Mouse (Mus musculus) hindbrain, postnatal 0 days (tissue): ENCODE results near the gene Srrm4. TPM values are rescaled to one million over a fixed set of nuclear protein-coding genes. Genes with fewer than 3 reads are reported as not detected.
"Not testable (repeated sequence)": the region's sequence is repeated elsewhere in the genome, so short reads cannot be mapped to it uniquely, and the experiment has no call there.

Experiments used
- ATAC-seq: fragments of 200-750 bp; cut with Nextera tagmentation; 2 replicates; pipeline ENCODE4 v1.8.0; 2017; ENCODE audit warnings: mild to moderate bottlenecking, moderate TSS enrichment, moderate library complexity
- DNase-seq: peaks from one replicate; pipeline ENCODE4 v3.0.0-alpha.2; 2015; ENCODE audit warnings: low spot score
- H3K27ac ChIP-seq: fragments of 300-500 bp; sonication (generic); 2 replicates; pipeline ENCODE4 v1.5.1; 2014; ENCODE audit warnings: mild to moderate bottlenecking
- H3K27me3 ChIP-seq: fragments of 300-500 bp; sonication (generic); 2 replicates; pipeline ENCODE4 v1.6.1; 2014; ENCODE audit warnings: low read length, mixed read lengths; ENCODE audit not compliant: insufficient read depth
- H3K36me3 ChIP-seq: fragments of 300-500 bp; sonication (generic); 2 replicates; pipeline ENCODE4 v1.6.1; 2014; ENCODE audit warnings: low read length, mixed read lengths; ENCODE audit not compliant: insufficient read depth
- H3K4me1 ChIP-seq: fragments of 300-500 bp; sonication (generic); 2 replicates; pipeline ENCODE4 v1.6.1; 2014; ENCODE audit warnings: antibody characterized with exemption, low read length, mixed read lengths; ENCODE audit not compliant: insufficient read depth
- H3K4me2 ChIP-seq: fragments of 300-500 bp; sonication (generic); 2 replicates; pipeline ENCODE4 v1.6.1; 2014; ENCODE audit warnings: low read depth, mild to moderate bottlenecking, low read length, moderate library complexity, mixed read lengths
- H3K4me3 ChIP-seq: fragments of 300-500 bp; sonication (generic); 2 replicates; pipeline ENCODE4 v1.5.1; 2014; ENCODE audit warnings: low read length
- H3K9ac ChIP-seq: fragments of 300-500 bp; sonication (generic); replicated peaks from 2 replicates; pipeline ENCODE4 v1.6.1; 2014; ENCODE audit warnings: mild to moderate bottlenecking, low read length, moderate library complexity, mixed read lengths
- H3K9me3 ChIP-seq: fragments of 300-500 bp; sonication (generic); 2 replicates; pipeline ENCODE4 v1.6.1; 2016; ENCODE audit warnings: low read length, mixed read lengths
- CTCF ChIP-seq: IDR thresholded peaks from 2 replicates; pipeline ENCODE4 v1.5.1; 2016; ENCODE audit warnings: antibody characterized with exemption, control low read depth, low read depth
- WGBS: fragments of 180-500 bp; shearing (Covaris S2); extraction: QIAGEN DNeasy Blood & Tissue Kit; methylation state at CpG from one replicate; pipeline ENCODE4 v1.1.7; 2014; 5-methylcytosine and 5-hydroxymethylcytosine counted together
- polyA plus RNA-seq: library from polyadenylated mRNA; unstranded; fragments of >200 nt; fragmentation: Nextera tagmentation; extraction: Ambion mirVana; gene quantifications from 2 replicates; pipeline ENCODE4 v1.2.1, GENCODE M21; 2015
- total RNA-seq: library from RNA; depleted of rRNA; stranded (reverse); fragments of >200 nt; gene quantifications from 2 replicates; pipeline ENCODE4 v1.2.3, GENCODE M21; 2014

The Srrm4 gene
- total and polyA plus RNA-seq, 2 experiments from 2014 or later: 5.9 to 12.5 TPM

DNA sequence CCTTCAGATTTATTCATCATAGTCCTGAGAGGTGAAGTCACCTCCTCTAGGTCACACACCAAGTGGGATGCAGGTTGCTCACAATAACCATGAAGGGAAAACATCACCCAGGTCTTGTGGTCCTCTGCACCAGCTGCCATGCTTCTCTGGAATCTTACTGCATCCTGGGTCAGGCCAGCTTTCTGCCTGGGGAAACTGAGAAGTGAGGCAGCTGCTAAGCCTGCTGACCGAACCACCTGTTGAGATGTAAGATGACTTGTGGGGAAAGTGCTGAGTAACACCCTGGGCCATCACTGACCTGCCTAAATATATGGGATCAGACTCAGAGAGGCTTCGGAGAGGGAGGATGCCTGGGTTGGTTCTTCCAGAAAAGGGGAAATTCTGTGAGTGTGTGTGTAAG lies 164.9 kb downstream of the Srrm4 start:
- no peak for TF ChIP-seq CTCF
- Histone ChIP-seq H3K9ac (no peak overlapping the region), H3K4me3 (no peak overlapping the region), H3K27ac (no peak overlapping the region), H3K4me2 (no peak overlapping the region), H3K27me3 (no peaks in the 10 kb centered on the region), H3K36me3 (no peaks in the 10 kb centered on the region), H3K9me3 (no peaks in the 10 kb centered on the region), H3K4me1 (peaks cover 11% of the 10 kb centered on the region; the same call in 1 of the 2 replicates)
- ATAC-seq (no peak), DNase-seq (no peak)
- 89% methylated on average over 2 of the region's 2 CpGs for WGBS

DNA sequence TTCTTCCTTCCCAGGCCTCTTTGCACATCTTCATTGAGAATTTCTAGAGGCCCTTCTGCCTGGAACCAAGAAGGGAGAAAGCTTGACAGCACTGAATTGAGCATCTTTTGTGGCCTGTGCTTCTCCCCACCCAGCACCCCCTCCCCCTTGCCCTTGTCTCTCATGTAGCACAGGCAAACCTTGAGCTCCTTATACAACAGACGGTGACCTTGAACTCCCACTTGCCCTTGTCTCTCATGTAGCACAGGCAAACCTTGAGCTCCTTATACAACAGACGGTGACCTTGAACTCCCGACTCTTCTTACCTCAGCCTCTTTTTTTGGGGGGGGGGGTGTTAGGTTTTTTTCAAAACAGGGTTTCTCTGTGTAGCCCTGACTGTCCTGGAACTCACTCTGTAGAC lies 165.9 kb downstream of the Srrm4 start:
- not testable (repeated sequence) for H3K9ac ChIP-seq, DNase-seq, H3K4me3 ChIP-seq, H3K27me3 ChIP-seq, H3K36me3 ChIP-seq, H3K9me3 ChIP-seq, ATAC-seq, H3K4me2 ChIP-seq, H3K27ac ChIP-seq
- H3K4me1 ChIP-seq: peaks cover 13% of the 10 kb centered on the region; the same call in 1 of the 2 replicates
- 85% methylated on average over 3 of the region's 3 CpGs for WGBS

GRCm38 (mm10) chr5:116425273-116425672 lies 166.3 kb downstream of the Srrm4 start:
- H3K27me3 ChIP-seq: no peaks in the 10 kb centered on the region
- H3K36me3 ChIP-seq: no peaks in the 10 kb centered on the region
- peaks cover 13% of the 10 kb centered on the region; the same call in 1 of the 2 replicates for H3K4me1 ChIP-seq
- H3K9ac ChIP-seq: no peak overlapping the region
- WGBS: 58% methylated on average over 7 of the region's 7 CpGs
- DNase-seq: no peak
- no peak overlapping the region for H3K4me3 ChIP-seq
- H3K9me3 ChIP-seq: no peaks in the 10 kb centered on the region
- ATAC-seq: no peak
- no peak overlapping the region for H3K4me2 ChIP-seq
- no peak overlapping the region for H3K27ac ChIP-seq
- no peak for TF ChIP-seq CTCF

- Histone ChIP-seq H3K27me3 (no peaks in the 10 kb centered on the region), H3K4me1 (peaks cover 13% of the 10 kb centered on the region; the same call in 1 of the 2 replicates), H3K9ac (no peak overlapping the region), H3K4me3 (no peak overlapping the region), H3K27ac (no peak overlapping the region), H3K36me3 (no peaks in the 10 kb centered on the region), H3K9me3 (no peaks in the 10 kb centered on the region), H3K4me2 (no peak overlapping the region)
- TF ChIP-seq CTCF: no peak
- 86% methylated on average over 8 of the region's 8 CpGs for WGBS
- ATAC-seq: no peak
- DNase-seq: no peak
Observed at GRCm38 (mm10) chr5:116423746-116424145, 167.9 kb downstream of the Srrm4 start.

GRCm38 (mm10) chr5:116422699-116423201 lies 168.9 kb downstream of the Srrm4 start, which contains the start of gene Hspb8:
Gene Hspb8 (minus strand): TSS chr5:116422864.
- H3K4me1 ChIP-seq: peaks cover 13% of the 10 kb centered on the region; the same call in 1 of the 2 replicates
- ATAC-seq: peak; percentile 62; the same call in 1 of the 2 replicates
- H3K4me3 ChIP-seq: peak within 1 kb of the TSS; percentile 20
- no peaks in the 10 kb centered on the region for H3K9me3 ChIP-seq
- peak within 1 kb of the TSS; percentile 34; the same call in 1 of the 2 replicates for H3K9ac ChIP-seq
- no peaks in the 10 kb centered on the region for H3K27me3 ChIP-seq
- 3% methylated on average over 18 of the region's 20 CpGs for WGBS
- peak within 1 kb of the TSS; percentile 11 for H3K27ac ChIP-seq
- H3K4me2 ChIP-seq: peak within 1 kb of the TSS; percentile 43
- H3K36me3 ChIP-seq: no peaks in the 10 kb centered on the region
- no peak for TF ChIP-seq CTCF
- peak; percentile 73 for DNase-seq

DNA sequence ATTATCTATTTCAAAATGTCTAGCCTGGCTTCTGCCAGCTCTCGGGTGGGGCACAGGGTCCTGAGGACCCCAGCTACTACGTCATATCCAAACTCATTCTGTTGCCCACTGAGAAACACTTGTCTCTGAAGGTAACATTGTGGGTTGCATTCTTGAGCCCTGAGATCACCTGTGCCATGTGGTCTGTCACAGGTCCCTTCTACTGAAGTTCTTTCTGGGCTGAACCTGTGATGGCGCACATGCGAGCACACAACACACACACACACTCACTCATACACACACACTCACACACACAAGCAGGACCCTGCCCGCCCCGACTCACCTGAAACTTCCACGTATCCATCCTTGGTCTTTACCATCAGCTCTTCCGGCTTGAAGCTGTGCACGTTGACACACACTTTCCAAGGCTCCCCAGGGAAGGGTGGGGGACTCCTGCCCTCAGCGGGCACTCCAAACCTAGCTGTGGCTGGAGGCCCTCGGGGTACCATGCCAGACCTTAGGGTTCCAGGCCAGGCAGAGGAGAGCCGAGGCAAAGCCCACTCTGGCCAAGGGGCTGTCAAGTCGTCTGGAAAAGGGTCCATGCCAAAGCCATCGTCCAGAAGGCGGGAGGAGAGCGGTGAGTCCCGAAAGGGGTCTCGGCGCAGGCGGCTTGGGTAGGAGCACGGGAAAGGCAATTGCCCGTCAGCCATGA lies 169.7 kb downstream of the Srrm4 start:
- H3K9ac ChIP-seq: peak overlapping the region; percentile 34; the same call in 1 of the 2 replicates
- DNase-seq: no peak
- H3K4me1 ChIP-seq: peaks cover 13% of the 10 kb centered on the region; the same call in 1 of the 2 replicates
- H3K27ac ChIP-seq: peak overlapping the region; percentile 11
- peak overlapping the region; percentile 43 for H3K4me2 ChIP-seq
- no peak for TF ChIP-seq CTCF
- H3K36me3 ChIP-seq: no peaks in the 10 kb centered on the region
- H3K4me3 ChIP-seq: peak overlapping the region; percentile 20
- H3K27me3 ChIP-seq: no peaks in the 10 kb centered on the region
- ATAC-seq: no peak; the same call in 1 of the 2 replicates
- H3K9me3 ChIP-seq: no peaks in the 10 kb centered on the region
- 52% methylated on average over 22 of the region's 22 CpGs for WGBS
